Mouse (Mus musculus) heart, postnatal 10 days (tissue): Measurements from ENCODE around the gene Ctdnep1. TPM values are rescaled to one million over a fixed set of nuclear protein-coding genes. Genes with fewer than 3 reads are reported as not detected.
A peak's percentile ranks its signal among the peaks of the same experiment; 100 is the strongest.
"Not testable (repeated sequence)": the region's sequence is repeated elsewhere in the genome, so short reads cannot be mapped to it uniquely, and the experiment has no call there.

ENCODE experiments used
- DNase-seq, 2 experiments: peaks; one replicate each; pipeline ENCODE4 v3.0.0; 2021
- intact Hi-C: fragments of 180-260 bp; cut with DNase I; formaldehyde crosslinking; loops from one replicate; pipeline ENCODE4 v1.15.1; 2025
- total RNA-seq, 2 experiments: library from RNA; stranded (reverse); gene quantifications; 2 replicates each; pipeline ENCODE4 v1.2.3; 2021

Ctdnep1 gene
- total RNA-seq, 2 experiments from 2014 or later: 144 to 159 TPM

GRCm38 (mm10) chr11:70001159-70001558 is 20.2 kb downstream of the Ctdnep1 start:
- no peak for DNase-seq
- intact Hi-C loops: no loop called here

- intact Hi-C loops: no loop called here
- DNase-seq: peak; percentile 53 to 69
Measured at GRCm38 (mm10) chr11:70001865-70002264, 20.9 kb downstream of the Ctdnep1 start.

- intact Hi-C loops: no loop called here
- no peak for DNase-seq
Measured at GRCm38 (mm10) chr11:70002471-70002870, 21.5 kb downstream of the Ctdnep1 start.

GRCm38 (mm10) chr11:70005521-70005920 is 24.6 kb downstream of the Ctdnep1 start:
- intact Hi-C loops: loop anchor here (2.0 kb wide), 1 partner anchor 71 kb away; the partner anchor contains the start of gene Ybx2
- DNase-seq: no peak

GRCm38 (mm10) chr11:70010033-70010432 is 29.1 kb downstream of the Ctdnep1 start:
- intact Hi-C loops: no loop called here
- DNase-seq: no peak

GRCm38 (mm10) chr11:70010548-70010947 is 29.6 kb downstream of the Ctdnep1 start:
- intact Hi-C loops: no loop called here
- DNase-seq: no peak

- intact Hi-C loops: no loop called here
- DNase-seq: no peak
Measured at GRCm38 (mm10) chr11:70010961-70011360, 30.0 kb downstream of the Ctdnep1 start.

GRCm38 (mm10) chr11:70012931-70013330 is 32.0 kb downstream of the Ctdnep1 start:
- intact Hi-C loops: no loop called here
- DNase-seq: no peak

GRCm38 (mm10) chr11:70013408-70013807 is 32.5 kb downstream of the Ctdnep1 start:
- DNase-seq: no peak
- intact Hi-C loops: no loop called here

GRCm38 (mm10) chr11:70014051-70014450 is 33.1 kb downstream of the Ctdnep1 start:
- intact Hi-C loops: no loop called here
- DNase-seq: no peak

- intact Hi-C loops: no loop called here
- peak; percentile 91 to 93 for DNase-seq
Measured at GRCm38 (mm10) chr11:70014880-70015558, 34.1 kb downstream of the Ctdnep1 start, which contains the start of gene Acadvl. Gene Acadvl (minus strand): TSS chr11:70015411.

GRCm38 (mm10) chr11:70015677-70016076 is 34.7 kb downstream of the Ctdnep1 start:
- intact Hi-C loops: no loop called here
- no peak for DNase-seq

GRCm38 (mm10) chr11:70016177-70016576 is 35.2 kb downstream of the Ctdnep1 start:
- DNase-seq, intact Hi-C loops: not testable (repeated sequence)

GRCm38 (mm10) chr11:70016669-70017068 is 35.7 kb downstream of the Ctdnep1 start, which contains the start of gene Dlg4:
Gene Dlg4 (plus strand): TSS chr11:70016942.
- intact Hi-C loops: no loop called here
- no peak for DNase-seq

- intact Hi-C loops: no loop called here
- no peak for DNase-seq
Measured at GRCm38 (mm10) chr11:70017199-70017767, 36.3 kb downstream of the Ctdnep1 start.

GRCm38 (mm10) chr11:70018131-70018990 is 37.4 kb downstream of the Ctdnep1 start:
- intact Hi-C loops: no loop called here
- peak; percentile 48 to 62 for DNase-seq

- intact Hi-C loops: no loop called here
- no peak for DNase-seq
Measured at GRCm38 (mm10) chr11:70019495-70020021, 38.6 kb downstream of the Ctdnep1 start.

GRCm38 (mm10) chr11:70020022-70020631 is 39.2 kb downstream of the Ctdnep1 start:
- DNase-seq: no peak
- intact Hi-C loops: no loop called here

- intact Hi-C loops: no loop called here
- peak; percentile 84 to 86 for DNase-seq
Measured at GRCm38 (mm10) chr11:70020731-70021263, 39.8 kb downstream of the Ctdnep1 start.
